Mouse (Mus musculus): Measurements from ENCODE around the gene Tm7sf3. TPM values are rescaled to one million over a fixed set of nuclear protein-coding genes. Genes with fewer than 3 reads are reported as not detected.

Tm7sf3 gene
- total and polyA plus RNA-seq, 2 experiments = 21.8 to 48.5 TPM

- TF ChIP-seq POLR2A (IDR thresholded peaks at IDR 0.05; ENCODE audit: extremely low read depth, insufficient read depth, low read length) (no peak), CTCF (IDR thresholded peaks at IDR 0.05; ENCODE audit: low read depth, low read length) (no peak)
- H3K4me1 ChIP-seq (ENCODE audit: control insufficient read depth, insufficient read depth, low read length) = peaks cover 20% of the 10 kb centered on the region
- H3K79me2 ChIP-seq (ENCODE audit: control insufficient read depth, insufficient read depth, low read length) = peaks cover 20% of the 10 kb centered on the region; the same call in 1 of the 2 replicates
- DNase-seq (ENCODE audit: extremely low read depth, low read depth, low spot score) = no peak
- 85% methylated on average over 3 of the region's 3 CpGs for WGBS
- no peak overlapping the region for H3K4me3 ChIP-seq (ENCODE audit: insufficient read depth, low read depth, low read length)
- no peak overlapping the region for H3K9ac ChIP-seq (ENCODE audit: low read depth, low read length)
- peaks cover 3% of the 10 kb centered on the region for H3K36me3 ChIP-seq (ENCODE audit: control insufficient read depth, insufficient read depth, low read length)
- H3K27me3 ChIP-seq (ENCODE audit: control insufficient read depth, insufficient read depth, low read length) = no peaks in the 10 kb centered on the region
- no peak overlapping the region for H3K27ac ChIP-seq (replicated peaks; ENCODE audit: insufficient read depth, low read depth, low read length)
Observed at GRCm38 (mm10) chr6:146628123-146628522, 14.5 kb downstream of the Tm7sf3 start.

- H3K36me3 ChIP-seq (ENCODE audit: control insufficient read depth, insufficient read depth, low read length) = peaks cover 54% of the 10 kb centered on the region
- no peaks in the 10 kb centered on the region for H3K27me3 ChIP-seq (ENCODE audit: control insufficient read depth, insufficient read depth, low read length)
- no peak for DNase-seq (ENCODE audit: extremely low read depth, low read depth, low spot score)
- H3K9ac ChIP-seq (ENCODE audit: low read depth, low read length) = no peak overlapping the region
- WGBS = 87% methylated on average over 2 of the region's 2 CpGs
- no peak for TF ChIP-seq POLR2A (IDR thresholded peaks at IDR 0.05; ENCODE audit: extremely low read depth, insufficient read depth, low read length)
- no peak for TF ChIP-seq CTCF (IDR thresholded peaks at IDR 0.05; ENCODE audit: low read depth, low read length)
- no peaks in the 10 kb centered on the region for H3K79me2 ChIP-seq (ENCODE audit: control insufficient read depth, insufficient read depth, low read length)
- no peak overlapping the region for H3K27ac ChIP-seq (replicated peaks; ENCODE audit: insufficient read depth, low read depth, low read length)
- H3K4me1 ChIP-seq (ENCODE audit: control insufficient read depth, insufficient read depth, low read length) = no peaks in the 10 kb centered on the region
- H3K4me3 ChIP-seq (ENCODE audit: insufficient read depth, low read depth, low read length) = no peak overlapping the region
Observed at GRCm38 (mm10) chr6:146616670-146617069, 26.0 kb downstream of the Tm7sf3 start.

DNA sequence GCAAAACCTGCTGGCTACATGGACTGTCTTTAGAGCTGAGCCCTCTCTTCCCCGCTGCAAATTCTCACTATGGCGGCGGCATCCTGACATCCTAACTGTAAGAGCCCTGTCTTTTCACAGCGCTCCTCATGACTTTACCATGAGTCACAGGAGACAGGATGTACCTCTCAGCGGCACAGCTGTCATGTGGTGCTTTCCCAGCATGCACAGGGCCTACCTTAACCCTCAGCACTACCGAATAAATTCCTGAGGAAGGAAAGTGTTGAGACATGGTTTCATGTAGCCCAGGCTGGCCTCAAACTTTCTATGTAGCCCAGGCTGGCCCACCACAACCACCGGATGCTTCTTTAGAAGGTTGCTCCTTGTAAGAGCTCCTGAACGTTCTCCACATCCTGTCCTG, 26.7 kb downstream of the Tm7sf3 start:
- no peaks in the 10 kb centered on the region for H3K27me3 ChIP-seq (ENCODE audit: control insufficient read depth, insufficient read depth, low read length)
- peaks cover 53% of the 10 kb centered on the region for H3K36me3 ChIP-seq (ENCODE audit: control insufficient read depth, insufficient read depth, low read length)
- TF ChIP-seq CTCF (IDR thresholded peaks at IDR 0.05; ENCODE audit: low read depth, low read length) (no peak), POLR2A (IDR thresholded peaks at IDR 0.05; ENCODE audit: extremely low read depth, insufficient read depth, low read length) (no peak)
- H3K79me2 ChIP-seq (ENCODE audit: control insufficient read depth, insufficient read depth, low read length) = no peaks in the 10 kb centered on the region
- 92% methylated on average over 8 of the region's 8 CpGs for WGBS
- no peak overlapping the region for H3K4me3 ChIP-seq (ENCODE audit: insufficient read depth, low read depth, low read length)
- no peak for DNase-seq (ENCODE audit: extremely low read depth, low read depth, low spot score)
- no peaks in the 10 kb centered on the region for H3K4me1 ChIP-seq (ENCODE audit: control insufficient read depth, insufficient read depth, low read length)
- H3K9ac ChIP-seq (ENCODE audit: low read depth, low read length) = no peak overlapping the region
- H3K27ac ChIP-seq (replicated peaks; ENCODE audit: insufficient read depth, low read depth, low read length) = no peak overlapping the region

DNA sequence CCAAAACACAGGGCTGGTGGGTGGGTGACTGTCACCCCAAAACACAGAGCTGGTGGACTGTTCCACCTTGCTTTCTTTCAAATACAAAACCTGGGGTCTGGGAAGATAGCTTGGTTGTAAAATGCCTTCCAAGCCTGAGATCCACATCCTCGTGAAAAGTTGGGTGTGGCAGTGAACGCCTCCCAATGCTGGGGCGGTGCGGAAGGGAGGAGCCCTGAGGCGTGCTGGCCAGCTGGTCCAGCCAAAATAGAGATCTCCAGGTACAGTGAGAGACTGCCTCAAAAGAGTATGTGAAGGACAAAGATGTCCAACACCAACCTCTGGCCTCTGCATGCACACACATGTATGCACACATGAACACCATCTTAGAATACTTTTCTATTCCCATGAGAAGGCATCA, 28.1 kb downstream of the Tm7sf3 start:
- DNase-seq (ENCODE audit: extremely low read depth, low read depth, low spot score) = no peak
- Histone ChIP-seq H3K9ac (ENCODE audit: low read depth, low read length) (no peak overlapping the region), H3K36me3 (ENCODE audit: control insufficient read depth, insufficient read depth, low read length) (peaks cover 59% of the 10 kb centered on the region), H3K79me2 (ENCODE audit: control insufficient read depth, insufficient read depth, low read length) (no peaks in the 10 kb centered on the region), H3K4me3 (ENCODE audit: insufficient read depth, low read depth, low read length) (no peak overlapping the region), H3K27ac (replicated peaks; ENCODE audit: insufficient read depth, low read depth, low read length) (no peak overlapping the region), H3K27me3 (ENCODE audit: control insufficient read depth, insufficient read depth, low read length) (no peaks in the 10 kb centered on the region), H3K4me1 (ENCODE audit: control insufficient read depth, insufficient read depth, low read length) (no peaks in the 10 kb centered on the region)
- WGBS = 99% methylated on average over 5 of the region's 5 CpGs
- no peak for TF ChIP-seq POLR2A (IDR thresholded peaks at IDR 0.05; ENCODE audit: extremely low read depth, insufficient read depth, low read length)
- TF ChIP-seq CTCF (IDR thresholded peaks at IDR 0.05; ENCODE audit: low read depth, low read length) = no peak

GRCm38 (mm10) chr6:146613907-146614306, 28.7 kb downstream of the Tm7sf3 start:
- 92% methylated on average over 5 of the region's 5 CpGs for WGBS
- TF ChIP-seq CTCF (IDR thresholded peaks at IDR 0.05; ENCODE audit: low read depth, low read length) = peak; percentile 24; the same call in 1 of the 2 replicates
- TF ChIP-seq POLR2A (IDR thresholded peaks at IDR 0.05; ENCODE audit: extremely low read depth, insufficient read depth, low read length) = no peak
- Histone ChIP-seq H3K27me3 (ENCODE audit: control insufficient read depth, insufficient read depth, low read length) (no peaks in the 10 kb centered on the region), H3K36me3 (ENCODE audit: control insufficient read depth, insufficient read depth, low read length) (peaks cover 65% of the 10 kb centered on the region), H3K79me2 (ENCODE audit: control insufficient read depth, insufficient read depth, low read length) (no peaks in the 10 kb centered on the region), H3K9ac (ENCODE audit: low read depth, low read length) (no peak overlapping the region), H3K4me3 (ENCODE audit: insufficient read depth, low read depth, low read length) (no peak overlapping the region), H3K27ac (replicated peaks; ENCODE audit: insufficient read depth, low read depth, low read length) (no peak overlapping the region), H3K4me1 (ENCODE audit: control insufficient read depth, insufficient read depth, low read length) (no peaks in the 10 kb centered on the region)
- no peak for DNase-seq (ENCODE audit: extremely low read depth, low read depth, low spot score)

DNA sequence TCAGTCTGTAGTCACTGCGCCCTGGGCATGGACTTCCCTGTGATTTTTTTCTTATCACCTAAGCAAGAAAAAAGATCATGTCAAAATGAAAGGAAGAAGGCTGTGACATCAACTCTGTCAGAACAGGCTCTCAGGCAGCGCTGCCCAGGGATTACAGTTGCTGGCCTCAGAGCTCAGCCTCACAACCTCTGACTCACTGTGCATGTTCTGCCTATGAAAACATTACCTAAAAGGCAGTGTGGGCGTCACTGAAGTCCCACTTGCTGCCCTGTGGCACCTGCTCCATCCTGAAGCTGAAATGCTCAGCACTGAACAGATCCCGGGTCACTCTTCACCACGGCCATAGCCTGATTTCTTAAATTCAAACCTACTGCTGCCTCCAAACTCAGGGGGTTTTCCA, 29.9 kb downstream of the Tm7sf3 start:
- Histone ChIP-seq H3K9ac (ENCODE audit: low read depth, low read length) (no peak overlapping the region), H3K4me1 (ENCODE audit: control insufficient read depth, insufficient read depth, low read length) (no peaks in the 10 kb centered on the region), H3K79me2 (ENCODE audit: control insufficient read depth, insufficient read depth, low read length) (no peaks in the 10 kb centered on the region), H3K27ac (replicated peaks; ENCODE audit: insufficient read depth, low read depth, low read length) (no peak overlapping the region), H3K36me3 (ENCODE audit: control insufficient read depth, insufficient read depth, low read length) (peaks cover 63% of the 10 kb centered on the region), H3K27me3 (ENCODE audit: control insufficient read depth, insufficient read depth, low read length) (no peaks in the 10 kb centered on the region), H3K4me3 (ENCODE audit: insufficient read depth, low read depth, low read length) (no peak overlapping the region)
- TF ChIP-seq CTCF (IDR thresholded peaks at IDR 0.05; ENCODE audit: low read depth, low read length) (no peak), POLR2A (IDR thresholded peaks at IDR 0.05; ENCODE audit: extremely low read depth, insufficient read depth, low read length) (no peak)
- no peak for DNase-seq (ENCODE audit: extremely low read depth, low read depth, low spot score)
- WGBS = 90% methylated on average over 5 of the region's 5 CpGs

All from liver, adult 2 months (tissue).